Mouse (Mus musculus): ENCODE measurements around the gene Bcam.

GRCm38 (mm10) chr7:19747420-19748218 is 23.2 kb downstream of the Bcam start:
- no peak for TF ChIP-seq CTCF (IDR thresholded peaks at IDR 0.05; ENCODE audit: low read depth)
- TF ChIP-seq EP300 (IDR thresholded peaks at IDR 0.05; ENCODE audit: low read depth): no peak
